Mouse (Mus musculus): ENCODE data around the gene Tube1.
"Not testable (repeated sequence)": the region's sequence is repeated elsewhere in the genome, so short reads cannot be mapped to it uniquely, and the experiment has no call there.

The Tube1 gene

DNA sequence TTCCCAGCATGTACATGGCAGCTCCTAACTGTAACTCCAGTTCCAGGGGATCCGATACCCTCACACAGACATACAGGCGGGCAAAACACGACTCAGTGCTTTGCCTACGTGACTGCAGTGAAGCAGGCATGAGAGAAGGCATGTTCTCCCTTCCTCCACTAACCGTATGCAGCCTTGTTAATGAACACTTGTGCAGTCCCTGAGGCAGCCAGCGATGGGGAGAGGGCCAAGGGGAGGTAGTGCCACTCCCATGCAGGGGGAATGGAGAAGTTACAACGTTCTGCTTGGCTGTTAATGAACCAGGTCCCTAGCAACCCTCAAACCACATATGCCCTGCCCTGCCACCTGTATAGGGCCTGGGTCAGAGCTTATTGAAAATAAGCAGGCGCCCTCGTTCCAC, 35.9 kb downstream of the Tube1 start:
- no peak for DNase-seq (ENCODE audit: low spot score in 2 of 2)

DNA sequence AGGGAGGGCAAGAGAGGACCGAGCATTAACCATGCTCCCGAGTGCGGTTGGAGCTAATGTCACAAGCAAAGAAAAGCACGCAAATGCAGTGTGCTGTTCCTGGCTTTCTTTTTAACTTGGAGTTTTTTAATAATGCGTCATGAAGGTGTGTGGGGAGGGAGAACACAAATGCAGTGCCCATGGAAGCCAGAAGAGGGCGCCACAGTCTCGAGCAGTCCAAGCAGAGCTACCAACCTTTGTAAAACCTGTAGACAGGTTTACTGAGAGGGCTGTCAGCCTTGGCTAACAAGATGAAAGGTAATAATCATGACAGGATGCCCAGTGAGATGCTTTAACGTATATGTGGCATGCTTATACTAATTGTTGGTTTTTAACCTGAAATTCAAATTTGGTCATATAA, 36.4 kb downstream of the Tube1 start:
- peak; percentile 58 to 61 for DNase-seq (ENCODE audit: low spot score in 2 of 2)

DNA sequence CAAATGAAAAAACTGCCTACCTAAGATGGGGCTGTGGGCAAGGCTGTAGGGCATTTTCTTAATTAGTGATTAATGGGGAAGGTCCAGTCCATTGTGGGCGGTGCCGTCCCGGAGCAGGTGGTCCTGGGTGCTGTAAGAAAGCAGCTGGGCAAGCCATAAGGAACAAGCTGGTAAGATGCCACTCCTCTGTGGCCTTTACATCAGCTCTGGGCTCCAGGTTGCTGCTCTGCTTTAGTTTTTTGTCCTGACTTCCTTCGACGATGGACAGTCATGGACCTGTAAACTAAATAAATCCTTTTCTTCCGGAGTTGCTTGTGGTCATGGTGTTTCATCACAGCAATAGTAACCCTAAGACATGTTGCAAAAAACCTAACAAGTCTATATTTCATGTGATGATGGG, 36.9 kb downstream of the Tube1 start:
- no peak for DNase-seq (ENCODE audit: low spot score in 2 of 2)

DNA sequence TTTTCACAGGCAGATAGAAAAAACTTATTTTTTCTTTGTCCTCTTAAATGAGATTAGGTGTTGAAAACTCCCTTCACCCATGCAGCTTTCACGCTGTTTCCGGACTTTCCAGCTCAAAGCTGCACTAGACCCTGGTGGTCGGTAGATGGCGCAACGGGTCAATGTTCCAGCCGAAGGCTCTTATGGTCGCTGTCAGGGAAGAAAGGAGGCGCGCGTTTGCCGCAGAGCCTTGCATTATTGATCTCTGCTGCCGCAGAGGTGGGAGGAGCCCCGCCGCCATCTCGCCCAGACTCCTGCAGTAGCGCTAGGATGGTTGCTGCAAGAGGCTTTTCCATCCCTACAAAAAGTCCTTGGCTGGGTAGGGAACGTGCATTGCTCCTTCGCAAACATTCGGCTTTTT, 37.4 kb downstream of the Tube1 start:
- peak; percentile 89 to 90 for DNase-seq (ENCODE audit: low spot score in 2 of 2)

DNA sequence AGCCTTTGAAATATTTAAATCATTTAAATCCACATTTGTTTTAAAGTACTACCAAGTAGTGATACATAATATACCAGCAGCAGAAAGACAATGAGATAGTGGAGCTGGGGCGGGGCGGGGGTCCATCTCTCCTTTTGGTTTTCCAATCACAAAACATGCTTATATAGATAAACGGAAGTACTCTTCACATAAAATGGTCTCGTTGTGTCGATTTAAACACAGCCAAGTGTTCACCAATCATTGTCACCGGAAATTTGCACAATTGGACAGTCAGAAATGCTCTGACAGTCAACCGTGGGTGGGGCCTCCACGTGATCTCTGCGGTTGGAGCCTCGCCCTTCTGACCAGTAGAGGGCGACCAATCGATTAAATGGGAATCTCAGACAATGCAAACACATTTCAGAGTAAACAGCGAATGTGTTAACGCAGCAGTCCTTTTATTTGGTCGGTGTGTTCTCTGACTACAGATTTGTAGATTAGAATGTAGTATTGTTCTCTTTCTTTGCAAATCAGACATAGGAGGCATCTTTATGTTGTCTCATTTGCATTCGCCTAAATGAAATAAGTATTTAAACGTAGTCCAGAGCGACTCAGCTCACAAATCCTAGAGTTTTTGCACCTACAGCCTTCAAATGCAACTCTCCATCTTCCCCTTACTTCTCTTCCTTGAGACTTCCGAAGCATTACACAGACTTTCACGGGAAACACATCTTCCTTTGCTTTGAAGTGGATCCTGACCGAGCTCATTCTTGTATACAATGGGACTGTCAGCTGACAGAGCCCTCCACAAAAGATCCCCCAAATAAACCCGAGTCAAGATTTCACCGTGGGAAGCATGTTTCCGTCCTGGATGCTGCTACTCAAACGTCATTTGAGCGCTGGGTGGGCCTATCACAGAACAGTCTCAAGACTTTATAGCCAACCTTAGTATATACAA, 38.1 kb downstream of the Tube1 start:
- peak; percentile 89 to 93 for DNase-seq (ENCODE audit: low spot score in 2 of 2)

DNA sequence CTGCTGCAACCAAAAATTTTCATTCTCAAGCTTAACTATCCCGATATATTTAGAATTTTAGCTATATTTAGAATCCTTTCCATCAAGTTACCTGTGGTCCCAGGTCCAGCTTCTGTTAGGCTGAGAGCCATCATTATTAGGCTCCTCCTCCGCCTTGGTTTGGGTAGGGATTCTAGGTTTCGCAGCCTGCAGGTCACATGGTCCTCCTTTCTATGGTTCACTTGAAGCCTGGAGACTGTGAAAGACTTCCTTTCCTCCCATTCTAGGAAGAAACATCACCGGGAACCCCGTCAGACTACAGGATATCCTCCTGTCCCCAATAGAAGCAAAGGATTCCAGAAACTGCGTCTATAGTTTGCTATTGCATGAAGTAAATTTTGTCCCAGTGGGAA, 38.8 kb downstream of the Tube1 start:
- DNase-seq (ENCODE audit: low spot score in 2 of 2): no peak

DNA sequence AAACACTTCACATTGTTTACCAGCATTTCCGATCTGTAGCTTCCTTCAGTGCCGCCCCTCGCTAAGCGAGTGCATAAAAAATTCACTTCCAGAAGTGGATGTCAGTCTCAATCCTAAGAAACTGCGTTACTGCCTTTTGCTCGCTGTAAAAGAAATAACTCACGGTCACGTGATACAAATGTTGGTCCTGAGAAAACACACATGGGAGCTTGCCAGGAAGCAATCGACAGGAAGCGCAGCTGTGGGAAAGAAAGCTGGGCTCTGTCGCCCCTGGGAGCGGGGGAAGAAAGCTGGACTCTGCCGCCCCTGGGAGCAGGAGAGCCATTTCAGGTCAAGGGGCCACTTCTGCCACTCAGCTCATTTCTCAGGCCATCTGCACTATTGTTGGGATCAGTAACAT, 39.3 kb downstream of the Tube1 start:
- no peak for DNase-seq (ENCODE audit: low spot score in 2 of 2)

DNA sequence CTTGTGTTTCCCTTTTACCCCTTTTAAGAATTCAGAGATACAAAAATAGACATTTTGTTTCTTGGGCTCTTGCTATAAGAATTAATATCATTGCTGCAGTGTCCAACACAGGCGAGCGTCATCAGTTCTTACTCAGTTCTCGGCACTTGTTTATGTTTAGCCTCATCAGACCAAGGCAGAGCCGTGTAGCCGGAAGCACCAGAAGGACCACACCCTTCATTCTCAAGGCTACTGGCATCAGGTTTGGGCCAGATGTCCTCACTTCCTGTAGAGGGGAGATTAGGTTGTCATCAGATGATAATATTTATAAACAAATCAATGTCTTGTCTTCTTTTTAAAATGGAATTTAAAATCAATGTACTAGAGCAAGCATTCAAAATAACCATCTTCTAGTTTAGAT, 43.2 kb downstream of the Tube1 start:
- no peak for DNase-seq (ENCODE audit: low spot score in 2 of 2)

DNA sequence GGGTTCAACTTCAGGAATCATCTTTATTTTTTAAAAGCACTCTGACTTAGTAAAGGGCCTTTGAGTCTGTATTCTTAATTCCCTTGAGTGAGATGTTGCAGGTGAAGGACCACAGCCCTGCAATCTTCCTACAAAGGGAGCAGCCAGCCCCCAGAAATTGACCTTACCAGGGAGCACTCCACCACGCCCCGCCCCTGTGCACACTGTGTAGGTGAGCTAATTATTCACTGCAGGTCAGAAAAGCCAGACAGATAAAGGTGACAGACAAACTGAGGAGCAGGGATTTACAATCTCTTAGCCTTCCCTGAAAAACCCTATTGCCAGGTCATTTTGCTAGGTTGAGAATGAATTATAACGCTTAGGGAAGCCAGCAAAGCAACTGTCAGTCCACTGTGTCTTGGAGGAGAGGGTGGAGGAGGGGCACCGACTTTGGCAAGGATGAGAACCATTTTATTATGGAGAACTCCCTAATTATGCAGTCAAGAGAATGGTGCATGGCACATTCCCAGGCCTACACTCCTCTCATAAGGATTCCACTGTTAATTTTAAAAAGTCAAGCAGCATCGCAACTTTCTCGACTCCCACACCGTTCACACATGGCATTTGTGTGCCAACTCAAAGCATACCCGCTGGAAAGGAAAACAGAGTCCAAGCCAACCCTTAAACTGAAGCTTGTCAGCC, 51.2 kb downstream of the Tube1 start:
- no peak for DNase-seq (ENCODE audit: low spot score in 2 of 2)

DNA sequence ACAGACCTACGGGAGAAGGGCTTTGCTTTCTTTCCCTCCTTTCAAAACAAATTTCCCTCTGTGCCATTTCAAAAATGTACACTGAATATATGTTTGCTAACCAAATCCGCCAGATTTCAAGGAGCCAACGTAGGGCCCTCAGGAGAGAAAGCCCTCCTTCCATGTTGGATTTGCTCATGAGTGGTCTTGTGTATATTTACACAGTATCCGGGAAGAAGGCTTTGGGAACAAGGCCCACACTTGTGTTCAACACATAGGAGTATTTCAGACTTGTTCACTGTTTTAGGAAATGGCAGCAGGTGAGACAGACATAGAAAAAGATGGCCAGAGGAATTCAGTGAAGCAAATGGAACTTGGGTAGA, 51.8 kb downstream of the Tube1 start:
- no peak for DNase-seq (ENCODE audit: low spot score in 2 of 2)

DNA sequence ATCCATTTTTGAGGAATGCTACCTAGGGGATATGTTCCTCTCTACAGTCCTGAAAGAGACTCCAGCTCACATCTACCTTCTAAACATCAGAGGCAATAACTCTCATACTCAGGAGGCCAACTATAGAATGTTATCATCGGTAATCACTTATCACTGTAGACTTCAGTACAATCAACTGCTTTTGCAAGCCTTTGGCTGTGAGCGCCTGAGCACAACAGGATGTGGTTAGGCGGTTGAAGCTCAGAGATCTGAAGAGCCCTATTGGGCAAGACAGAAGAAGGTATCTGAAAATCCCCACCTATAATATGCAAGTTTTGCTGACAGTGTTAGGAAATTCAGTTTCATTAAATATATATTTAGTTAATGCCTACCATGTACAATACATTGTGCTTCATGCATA, 58.9 kb downstream of the Tube1 start:
- peak; percentile 81 to 82 for DNase-seq (ENCODE audit: low spot score in 2 of 2)

DNA sequence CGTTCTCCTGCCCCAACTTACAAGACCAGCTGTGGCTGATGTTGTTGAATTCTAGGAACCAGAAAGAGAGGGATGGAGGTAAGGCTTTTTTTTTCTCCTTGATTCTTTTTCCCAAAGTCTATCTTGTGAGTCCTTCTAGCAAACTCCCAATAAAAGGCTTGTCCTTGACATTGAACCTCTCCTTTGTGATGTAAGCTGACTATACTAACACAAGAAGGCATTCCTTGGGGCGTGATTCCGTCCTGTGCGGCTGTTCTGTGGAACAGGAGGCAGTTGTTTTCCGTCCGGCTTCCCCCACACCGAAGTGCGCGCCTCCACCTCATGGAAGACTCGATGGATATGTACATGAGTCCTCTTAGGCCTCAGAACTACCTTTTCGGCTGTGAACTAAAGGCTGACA, 64.4 kb downstream of the Tube1 start:
- not testable (repeated sequence) for DNase-seq (ENCODE audit: low spot score in 2 of 2)

Data from spleen, postnatal 36 days (tissue).